Mouse (Mus musculus) lung, postnatal 0 days (tissue): Measurements from ENCODE around the gene Celf2.

Source experiments
- CTCF ChIP-seq: IDR thresholded peaks from 2 replicates; pipeline ENCODE4 v1.5.1; 2016; ENCODE audit warnings: antibody characterized with exemption, mild to moderate bottlenecking
- EP300 ChIP-seq: IDR thresholded peaks from 2 replicates; pipeline ENCODE4 v1.6.1; 2016; ENCODE audit warnings: antibody characterized with exemption, mild to moderate bottlenecking, control low read depth

GRCm38 (mm10) chr2:7093414-7093813 lies 415.9 kb downstream of the Celf2 start:
- TF ChIP-seq CTCF (no peak), EP300 (no peak)
